Mouse (Mus musculus): ENCODE measurements around the gene Usp19.

Gene Usp19

GRCm38 (mm10) chr9:108490559-108491285, at the start of gene Usp19:
Gene Usp19 (plus strand): TSS chr9:108490602.
- DNase-seq (ENCODE audit: low read depth, low spot score), result peak; percentile 91

DNA sequence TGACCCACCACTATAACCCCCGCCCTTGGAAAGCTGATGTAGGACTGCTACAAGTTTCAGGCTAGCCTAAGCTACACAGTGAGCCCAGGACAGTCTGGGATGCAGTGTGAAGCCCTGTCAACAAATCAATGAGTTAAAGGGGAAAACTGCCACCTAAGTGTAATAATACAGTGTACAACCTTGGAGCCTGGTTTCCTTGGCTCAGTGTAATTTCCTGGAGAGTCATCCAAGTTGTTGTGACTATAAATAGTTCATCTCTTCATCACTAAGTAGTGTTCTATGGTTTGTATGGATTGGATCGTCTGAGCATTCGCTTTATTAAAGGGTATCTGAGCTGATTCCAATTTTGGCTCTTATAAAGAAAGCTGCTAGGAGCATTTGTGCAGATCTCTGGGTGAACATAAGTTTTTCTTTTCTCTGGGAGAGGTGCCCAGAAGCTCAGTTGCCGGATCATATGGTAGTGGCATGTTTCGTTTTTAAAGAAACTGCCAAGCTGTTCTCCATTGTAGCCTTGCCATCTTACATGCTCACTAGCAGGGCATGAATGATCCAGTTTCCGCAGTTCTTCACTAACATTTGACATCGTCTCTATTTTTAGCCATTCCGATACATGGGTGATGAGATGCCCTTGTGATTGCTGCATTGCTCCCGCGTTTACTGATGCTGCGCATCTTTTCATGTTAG, 49.0 kb upstream of the Usp19 start:
- no peak for DNase-seq (ENCODE audit: low read depth, low spot score)

DNA sequence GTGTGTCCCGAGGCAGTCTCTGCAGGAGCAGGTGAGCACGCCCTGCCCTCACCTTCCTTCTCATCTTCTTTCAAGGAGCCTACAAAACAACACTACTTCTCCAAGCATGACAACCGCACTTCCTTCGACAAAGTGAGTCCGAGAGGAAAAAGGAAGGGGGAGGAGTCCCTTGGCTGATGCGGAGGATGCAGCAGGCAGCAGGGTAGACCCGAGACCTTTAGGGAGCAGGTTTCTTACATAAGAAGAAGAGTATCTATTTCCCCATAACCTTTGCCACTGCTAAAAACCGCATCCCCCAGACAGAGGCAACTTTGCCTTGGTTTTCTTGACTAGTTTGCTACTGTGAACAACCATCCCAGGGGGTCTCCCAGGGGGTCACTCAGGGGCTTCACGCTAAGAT, 45.3 kb upstream of the Usp19 start:
- DNase-seq (ENCODE audit: low read depth, low spot score), result no peak

- DNase-seq (ENCODE audit: low read depth, low spot score), result no peak
Measured at GRCm38 (mm10) chr9:108449860-108450259, 40.5 kb upstream of the Usp19 start.

DNA sequence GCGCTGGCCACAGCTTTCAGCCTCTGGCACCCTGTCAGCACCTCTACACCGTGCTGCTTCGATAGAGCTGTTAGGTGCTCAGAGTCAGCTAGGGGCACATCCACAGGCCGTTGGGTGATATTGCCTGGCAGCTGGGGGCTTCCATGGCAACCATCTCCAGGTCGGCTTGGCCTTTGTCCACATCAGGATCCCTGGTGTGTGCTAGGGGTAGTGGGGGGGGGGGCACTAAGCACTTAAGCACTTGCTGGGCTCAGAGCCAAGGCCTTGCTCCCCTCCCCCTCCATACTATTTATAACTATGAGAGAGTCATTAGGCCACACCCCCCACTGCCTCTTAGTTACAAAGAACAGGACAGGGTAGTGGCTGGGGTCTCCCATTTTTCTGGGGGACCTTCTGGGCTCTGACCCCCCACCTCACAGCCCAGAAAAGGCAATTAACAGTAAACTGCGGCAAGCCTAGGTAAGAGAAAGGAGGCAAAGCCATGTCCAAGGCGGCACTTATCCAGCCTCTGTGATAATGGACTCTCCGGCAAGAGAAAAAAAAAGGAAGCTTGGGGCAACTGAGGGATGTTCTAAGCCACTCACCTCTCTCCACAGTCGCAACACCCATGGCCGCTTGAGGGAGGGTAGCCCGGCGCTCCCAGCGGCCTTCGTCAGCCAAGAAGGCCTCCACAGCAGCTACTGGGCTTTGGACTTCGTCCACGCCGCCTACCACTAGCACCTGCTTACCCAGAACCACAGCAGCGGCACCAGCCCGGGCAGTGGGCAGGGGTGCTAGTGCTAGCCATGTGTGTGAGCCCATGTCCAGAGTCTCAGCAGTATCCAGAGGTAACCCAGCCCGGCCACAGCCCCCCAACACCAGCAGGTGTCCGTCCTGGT, 39.9 kb upstream of the Usp19 start:
- peak; percentile 42 for DNase-seq (ENCODE audit: low read depth, low spot score)

- no peak for DNase-seq (ENCODE audit: low read depth, low spot score)
Measured at GRCm38 (mm10) chr9:108451170-108451493, 39.3 kb upstream of the Usp19 start.

GRCm38 (mm10) chr9:108451519-108452160, 38.8 kb upstream of the Usp19 start:
- DNase-seq (ENCODE audit: low read depth, low spot score), result no peak

- DNase-seq (ENCODE audit: low read depth, low spot score), result peak; percentile 85
Measured at GRCm38 (mm10) chr9:108452291-108452906, 38.0 kb upstream of the Usp19 start.

- DNase-seq (ENCODE audit: low read depth, low spot score), result no peak
Measured at GRCm38 (mm10) chr9:108452911-108453310, 37.5 kb upstream of the Usp19 start.

DNA sequence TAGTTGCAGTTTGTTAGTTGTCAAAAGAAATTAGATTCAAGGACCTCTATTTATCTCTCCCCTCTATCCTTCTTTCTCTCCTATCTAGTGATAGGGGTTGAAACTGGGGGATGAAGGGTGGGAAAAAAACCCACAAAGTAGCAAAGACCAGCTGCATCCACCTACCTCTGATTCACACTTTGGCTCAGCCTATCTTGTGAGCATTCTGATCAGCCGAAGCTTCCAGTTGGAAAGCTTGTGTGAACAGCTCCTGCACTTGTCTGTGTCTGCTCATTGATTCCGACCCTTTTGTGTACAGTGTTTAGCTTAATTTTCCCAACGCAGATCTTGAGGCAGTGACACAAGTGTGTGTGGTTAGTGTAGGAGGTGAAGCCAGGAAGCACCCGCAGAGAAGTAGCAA, 36.9 kb upstream of the Usp19 start:
- no peak for DNase-seq (ENCODE audit: low read depth, low spot score)

DNA sequence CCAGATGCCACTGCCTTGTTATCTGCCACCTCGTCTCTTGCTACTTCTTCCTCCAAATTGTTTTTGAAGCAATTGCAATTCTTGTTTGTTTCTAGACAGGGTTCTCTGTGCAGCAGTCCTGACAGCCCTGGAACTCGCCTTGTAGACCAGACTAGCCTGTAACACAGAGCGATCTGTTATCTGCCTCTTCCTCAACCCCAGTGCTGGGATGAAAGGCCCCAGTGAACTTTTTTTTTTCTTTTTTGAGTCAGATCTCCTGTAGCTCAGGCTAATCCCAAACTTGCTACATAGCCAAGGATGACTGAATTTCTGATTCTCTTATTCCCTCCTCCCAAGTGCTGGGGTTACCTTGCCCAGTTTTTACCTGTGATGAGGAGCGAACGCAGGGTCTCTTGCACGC, 36.0 kb upstream of the Usp19 start:
- DNase-seq (ENCODE audit: low read depth, low spot score), result no peak

GRCm38 (mm10) chr9:108455747-108456571, 34.4 kb upstream of the Usp19 start:
- DNase-seq (ENCODE audit: low read depth, low spot score), result no peak

- no peak for DNase-seq (ENCODE audit: low read depth, low spot score)
Measured at GRCm38 (mm10) chr9:108456953-108457352, 33.4 kb upstream of the Usp19 start.

DNA sequence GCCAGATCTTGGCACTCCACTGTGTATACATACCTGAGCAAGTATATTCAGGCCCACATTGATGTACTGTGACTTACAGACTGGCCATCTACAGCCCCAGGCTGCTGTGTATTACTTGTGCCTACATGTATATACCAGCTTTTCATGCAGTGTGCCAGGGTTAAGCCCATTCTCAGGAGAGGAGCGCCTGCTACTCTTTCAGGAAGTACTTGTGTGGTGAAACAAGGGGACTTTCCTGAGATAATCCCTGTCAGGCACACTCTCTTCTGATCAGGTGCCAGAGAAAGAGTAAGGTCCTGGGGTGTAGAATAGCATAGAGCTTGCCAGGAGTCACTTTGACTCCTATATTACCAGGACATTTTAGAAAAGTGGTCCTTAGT, 30.5 kb upstream of the Usp19 start:
- DNase-seq (ENCODE audit: low read depth, low spot score), result no peak

GRCm38 (mm10) chr9:108460319-108461178, 29.9 kb upstream of the Usp19 start, which contains the start of gene Ccdc71:
Gene Ccdc71 (plus strand): TSS chr9:108460527.
- DNase-seq (ENCODE audit: low read depth, low spot score), result peak; percentile 77

DNA sequence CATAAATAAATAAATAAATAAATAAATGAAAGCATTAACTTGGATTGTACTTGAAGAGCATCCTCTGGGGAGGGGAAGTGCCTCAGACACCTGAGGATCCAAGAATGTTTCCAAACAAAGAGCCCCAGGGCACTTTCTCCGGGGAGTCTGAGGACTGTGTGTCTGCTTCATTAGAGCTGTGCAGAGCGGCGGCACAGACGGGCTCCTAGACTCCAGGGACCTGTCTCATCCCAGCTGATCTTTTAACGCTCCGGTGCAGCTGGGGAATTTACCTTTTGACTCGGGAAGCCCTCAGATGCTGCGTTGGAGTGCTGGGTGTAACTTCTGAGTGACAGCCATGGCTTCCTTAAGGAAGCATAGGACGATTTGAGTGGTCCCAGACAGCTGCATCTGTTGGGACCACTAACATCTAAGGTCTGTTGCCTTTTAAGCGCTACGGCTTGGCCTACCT, 29.2 kb upstream of the Usp19 start, which contains the start of gene Klhdc8b:
Klhdc8b (minus strand) TSS at position 401 of the 451 bp plus-strand sequence.
- DNase-seq (ENCODE audit: low read depth, low spot score), result no peak

DNA sequence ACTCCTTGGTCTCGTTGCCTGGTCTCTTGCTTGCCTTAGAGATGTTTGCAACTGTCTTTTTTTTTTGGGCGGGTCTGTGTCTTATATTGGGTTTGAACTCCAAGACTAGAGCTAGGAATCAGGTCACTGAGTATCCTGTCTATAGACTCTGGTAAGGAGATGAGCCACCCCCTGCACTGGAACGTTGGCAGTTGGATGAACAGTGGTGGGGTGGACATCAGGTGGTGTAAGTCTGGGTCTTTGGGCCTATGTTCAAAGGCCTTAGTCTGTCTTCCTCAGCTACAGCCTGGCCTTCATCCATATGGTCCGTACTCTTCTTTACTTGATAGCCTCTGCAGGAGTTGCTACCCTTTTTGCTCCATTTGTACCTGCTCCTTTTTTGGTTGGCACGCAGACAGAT, 28.7 kb upstream of the Usp19 start:
- no peak for DNase-seq (ENCODE audit: low read depth, low spot score)

DNA sequence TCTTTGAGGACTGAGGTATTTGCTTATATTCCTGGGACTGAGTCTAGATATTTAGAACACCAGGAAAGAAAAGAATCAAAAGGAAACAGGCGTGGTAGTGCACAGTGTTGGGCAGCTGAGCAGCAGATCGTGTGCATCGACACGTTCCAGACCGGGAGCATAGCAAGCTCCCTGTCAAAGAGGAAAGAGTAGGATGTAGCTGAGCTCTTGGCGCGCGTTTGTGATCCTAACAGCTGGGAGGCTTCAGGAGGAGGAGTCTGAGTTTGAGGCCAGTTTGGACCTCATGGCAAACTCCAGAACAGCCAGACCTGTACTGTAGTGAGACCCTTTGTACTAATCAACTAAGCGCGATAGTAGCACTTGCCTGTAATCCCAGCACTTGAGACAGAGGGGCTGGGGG, 28.2 kb upstream of the Usp19 start:
- no peak for DNase-seq (ENCODE audit: low read depth, low spot score)

- DNase-seq (ENCODE audit: low read depth, low spot score), result no peak
Measured at GRCm38 (mm10) chr9:108463713-108464112, 26.7 kb upstream of the Usp19 start.
